Mouse (Mus musculus): ENCODE results near the gene Rab35. TPM values are rescaled to one million over a fixed set of nuclear protein-coding genes. Genes with fewer than 3 reads are reported as not detected.
A peak's percentile ranks its signal among the peaks of the same experiment; 100 is the strongest.

The Rab35 gene
- total RNA-seq, 2 experiments from 2014 or later: 28.9 to 35.2 TPM

GRCm38 (mm10) chr5:115635536-115635935 lies 3.8 kb downstream of the Rab35 start:
- intact Hi-C loops (cut with DNase I; ENCODE audit: low total_unique reads): no loop called here
- DNase-seq: no peak

DNA sequence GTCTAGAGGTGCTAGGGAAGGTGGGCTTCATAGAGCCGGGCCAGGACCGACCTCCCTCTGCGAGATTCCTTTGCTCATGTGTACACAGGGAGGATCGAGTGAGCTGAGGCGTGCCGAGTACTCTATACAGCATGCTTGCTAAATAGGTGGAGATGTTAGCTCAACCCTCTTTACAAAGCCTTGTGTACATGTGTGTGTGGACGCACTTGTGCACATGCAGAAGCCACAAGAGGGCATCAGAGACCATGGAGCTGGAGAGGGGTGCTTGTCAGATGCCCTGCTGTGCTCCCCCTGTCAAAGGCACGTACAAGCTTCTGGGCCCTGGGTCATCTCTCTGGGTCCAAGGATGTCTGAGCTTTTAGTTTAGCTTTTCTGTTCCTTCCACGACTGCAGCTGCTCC lies 12.5 kb downstream of the Rab35 start:
- no peak for DNase-seq
- intact Hi-C loops (cut with DNase I; ENCODE audit: low total_unique reads): no loop called here

- intact Hi-C loops (cut with DNase I; ENCODE audit: low total_unique reads): no loop called here
- no peak for DNase-seq
Measured at GRCm38 (mm10) chr5:115648876-115649275, 17.2 kb downstream of the Rab35 start.

GRCm38 (mm10) chr5:115649699-115650098 lies 18.0 kb downstream of the Rab35 start:
- intact Hi-C loops (cut with DNase I; ENCODE audit: low total_unique reads): loop anchor here (10.0 kb wide), 1 partner anchor 85 kb away; the partner anchor contains the start of gene Bicdl1

GRCm38 (mm10) chr5:115650885-115651284 lies 19.2 kb downstream of the Rab35 start:
- intact Hi-C loops (cut with DNase I; ENCODE audit: low total_unique reads): loop anchor here (10.0 kb wide), 1 partner anchor 84 kb away; the partner anchor contains the start of gene Bicdl1
- no peak for DNase-seq

More at GRCm38 (mm10) chr5:115649699-115650098, 18.0 kb downstream of the Rab35 start:
- no peak for DNase-seq

DNA sequence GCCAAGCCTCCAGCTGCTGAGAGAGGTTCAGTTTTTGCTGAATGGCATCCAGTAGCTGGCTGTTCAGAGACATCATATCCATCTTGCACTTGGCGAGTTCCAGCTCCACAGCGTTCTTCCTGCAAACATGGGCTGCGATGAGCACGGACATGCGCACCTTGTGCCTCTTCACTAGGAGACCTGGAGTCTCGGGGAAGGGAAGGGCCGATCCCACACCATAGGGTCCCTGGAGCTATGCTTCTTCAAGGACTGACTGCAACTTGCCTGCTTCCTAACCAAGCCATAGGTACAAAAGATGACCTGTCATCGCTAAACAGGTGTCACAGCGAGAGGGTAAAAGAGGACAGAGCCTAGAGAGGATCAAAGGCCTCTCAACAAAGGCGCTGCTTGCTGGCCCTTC lies 20.1 kb downstream of the Rab35 start:
- no peak for DNase-seq
- intact Hi-C loops (cut with DNase I; ENCODE audit: low total_unique reads): loop anchor here (10.0 kb wide), 1 partner anchor 83 kb away; the partner anchor contains the start of gene Bicdl1

DNA sequence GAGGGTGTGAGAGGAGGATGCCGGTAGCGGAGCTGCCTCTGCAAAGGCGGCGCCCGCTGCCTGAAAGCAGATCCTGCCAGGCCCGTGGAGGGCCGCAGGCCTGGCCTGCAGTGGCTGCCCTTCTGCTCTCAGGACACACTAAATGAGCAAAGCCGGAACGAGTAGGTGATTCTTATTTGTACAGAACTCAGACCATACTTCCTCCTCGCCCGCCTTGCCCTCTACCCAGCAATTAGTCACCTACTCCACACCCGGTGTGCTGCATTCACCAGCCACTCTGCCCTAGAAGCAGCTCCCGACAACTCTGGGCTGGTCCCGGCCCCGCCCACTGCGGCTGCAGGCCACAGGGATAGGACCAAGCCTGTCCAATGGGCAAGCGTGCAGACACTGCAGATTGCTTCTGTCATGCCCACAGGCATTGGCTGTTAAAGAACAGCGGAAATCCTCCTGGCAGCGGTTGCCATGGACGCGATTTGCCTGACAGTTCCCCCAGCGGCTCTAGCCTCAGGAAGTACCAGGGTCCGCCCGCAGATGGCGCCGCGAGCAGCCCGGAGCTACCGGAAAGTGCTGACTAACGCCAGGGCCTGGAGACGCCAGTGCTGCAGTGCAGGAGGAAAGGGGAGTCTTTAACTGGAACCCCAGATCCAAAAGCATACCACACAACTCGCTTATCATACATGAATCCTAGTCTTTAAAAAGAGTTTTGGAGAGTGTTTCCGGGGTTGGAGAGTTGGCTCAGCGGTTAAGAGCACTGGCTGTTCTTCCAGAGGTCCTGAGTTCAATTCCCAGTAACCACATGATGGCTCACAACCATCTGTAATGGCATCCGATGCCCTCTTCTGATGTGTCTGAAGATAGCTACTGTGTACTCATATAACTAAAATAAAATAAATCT lies 21.2 kb downstream of the Rab35 start:
- intact Hi-C loops (cut with DNase I; ENCODE audit: low total_unique reads): loop anchor here (10.0 kb wide), 1 partner anchor 82 kb away; the partner anchor contains the start of gene Bicdl1
- DNase-seq: peak; percentile 100

DNA sequence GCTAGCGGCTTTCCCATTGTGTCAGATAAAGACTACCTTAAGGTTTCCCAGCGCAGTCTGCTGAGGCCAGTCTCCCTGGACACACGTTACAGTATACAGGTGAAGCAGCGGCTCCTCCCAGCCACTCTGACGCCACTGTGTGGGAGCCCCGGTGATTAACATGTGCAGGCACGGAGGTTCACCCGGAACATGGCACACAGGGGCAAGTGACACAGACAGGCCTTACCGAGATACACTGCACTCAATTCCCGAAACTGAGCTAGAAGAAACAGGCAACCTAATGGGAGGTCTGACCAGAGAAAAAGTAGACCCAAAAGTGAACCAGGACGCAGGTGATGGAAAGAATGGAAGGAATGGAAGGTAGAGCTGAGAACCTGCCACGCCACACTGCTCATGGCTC lies 22.1 kb downstream of the Rab35 start:
- intact Hi-C loops (cut with DNase I; ENCODE audit: low total_unique reads): loop anchor here (10.0 kb wide), 1 partner anchor 81 kb away; the partner anchor contains the start of gene Bicdl1

GRCm38 (mm10) chr5:115656677-115657076 lies 25.0 kb downstream of the Rab35 start:
- intact Hi-C loops (cut with DNase I; ENCODE audit: low total_unique reads): loop anchor here (10.0 kb wide), 1 partner anchor 78 kb away; the partner anchor contains the start of gene Bicdl1
- no peak for DNase-seq

More for the DNA sequence above, 22.1 kb downstream of the Rab35 start:
- DNase-seq: no peak

DNA sequence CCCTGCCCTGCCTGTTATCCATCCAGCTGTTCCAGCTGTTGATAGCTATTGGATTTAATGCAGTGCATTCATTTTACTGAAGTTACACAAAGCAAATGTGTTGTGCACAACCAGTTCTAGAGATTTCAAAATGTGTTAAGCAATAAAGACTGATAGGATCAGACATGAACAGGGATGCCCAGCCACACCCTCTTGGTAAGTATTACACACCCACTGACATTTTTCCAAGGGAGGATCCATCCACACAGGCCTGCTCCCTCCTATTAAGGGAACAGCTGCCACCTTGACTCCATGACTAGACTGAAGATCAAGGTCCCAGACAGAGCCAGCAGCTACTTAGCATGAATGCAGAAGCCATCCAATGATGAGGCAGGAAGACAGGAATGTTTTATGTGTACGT lies 25.5 kb downstream of the Rab35 start:
- intact Hi-C loops (cut with DNase I; ENCODE audit: low total_unique reads): loop anchor here (10.0 kb wide), 1 partner anchor 78 kb away; the partner anchor contains the start of gene Bicdl1
- no peak for DNase-seq

DNA sequence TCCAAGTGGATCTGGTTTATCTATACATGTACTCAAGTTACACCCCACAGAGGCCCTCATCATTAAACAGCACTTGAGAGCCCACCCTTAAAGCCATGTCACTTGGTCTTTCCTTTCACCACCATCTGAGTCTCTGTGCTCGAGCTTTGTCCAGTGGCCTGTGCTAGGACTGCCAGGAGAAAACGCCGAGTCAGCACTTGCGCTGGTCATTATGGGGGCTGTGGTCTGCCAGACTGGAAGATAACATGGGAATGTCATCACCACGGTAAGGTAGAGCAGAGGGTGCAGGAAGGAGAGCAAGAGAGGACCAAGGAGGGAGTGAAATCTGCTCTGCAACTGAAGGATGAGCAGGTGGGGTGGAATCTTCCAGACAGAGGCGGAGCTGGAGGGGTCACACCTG lies 26.6 kb downstream of the Rab35 start:
- no peak for DNase-seq
- intact Hi-C loops (cut with DNase I; ENCODE audit: low total_unique reads): loop anchor here (10.0 kb wide), 1 partner anchor 76 kb away; the partner anchor contains the start of gene Bicdl1

DNA sequence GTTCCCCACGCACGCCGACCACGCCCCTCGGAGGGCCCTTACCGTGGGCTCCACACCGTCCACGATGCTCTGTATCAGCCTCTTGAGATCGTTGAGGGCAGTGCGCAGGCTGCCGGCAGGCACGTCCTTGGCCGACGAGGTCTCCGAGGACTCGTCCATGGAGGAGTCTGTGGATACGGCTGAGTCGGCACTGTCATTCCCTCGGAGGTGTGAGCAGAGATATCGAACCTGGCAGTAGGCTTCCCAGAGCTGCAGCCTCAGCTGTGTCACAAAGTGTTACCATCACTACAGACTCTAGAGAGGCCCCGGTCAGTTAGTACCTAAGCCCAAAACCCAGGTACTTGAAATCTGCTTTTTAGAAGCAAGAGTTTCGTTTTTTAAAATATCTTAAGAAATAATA lies 30.9 kb downstream of the Rab35 start:
- DNase-seq: no peak
- intact Hi-C loops (cut with DNase I; ENCODE audit: low total_unique reads): no loop called here

DNA sequence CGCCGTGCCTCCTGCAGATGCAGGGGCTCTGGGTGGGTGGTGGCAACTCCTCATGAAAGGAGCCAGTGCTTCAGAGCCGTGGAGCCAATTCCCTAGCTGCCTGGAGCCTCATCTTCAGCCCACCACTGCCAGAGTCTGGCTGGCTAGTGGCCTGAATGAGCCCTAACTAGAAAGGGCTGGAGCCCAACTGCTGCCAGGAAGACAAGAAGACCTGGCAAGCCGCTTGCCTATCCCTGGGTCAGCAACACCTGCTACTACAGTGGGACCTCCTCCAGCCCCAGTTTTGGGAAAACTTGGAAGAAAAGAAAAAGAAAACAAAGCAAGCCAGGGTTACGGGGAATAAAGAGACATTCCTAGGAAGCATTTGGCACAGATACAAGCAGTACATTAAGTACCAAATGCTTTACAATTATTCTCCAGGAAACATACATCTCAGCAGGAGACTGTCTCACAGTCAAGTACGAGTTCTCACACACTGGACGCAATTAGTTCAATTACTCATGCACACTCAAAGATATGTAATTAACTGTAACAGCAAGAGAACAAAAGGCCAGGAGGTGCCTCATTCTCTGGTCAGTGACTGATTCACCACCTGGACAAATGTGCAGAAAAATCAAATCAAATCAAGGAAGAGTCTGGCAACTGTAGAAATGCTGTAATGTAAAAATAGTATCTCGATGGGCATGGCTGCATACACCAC lies 34.8 kb downstream of the Rab35 start:
- DNase-seq: no peak
- intact Hi-C loops (cut with DNase I; ENCODE audit: low total_unique reads): no loop called here

- intact Hi-C loops (cut with DNase I; ENCODE audit: low total_unique reads): no loop called here
- no peak for DNase-seq
Measured at GRCm38 (mm10) chr5:115667210-115667609, 35.5 kb downstream of the Rab35 start.

DNA sequence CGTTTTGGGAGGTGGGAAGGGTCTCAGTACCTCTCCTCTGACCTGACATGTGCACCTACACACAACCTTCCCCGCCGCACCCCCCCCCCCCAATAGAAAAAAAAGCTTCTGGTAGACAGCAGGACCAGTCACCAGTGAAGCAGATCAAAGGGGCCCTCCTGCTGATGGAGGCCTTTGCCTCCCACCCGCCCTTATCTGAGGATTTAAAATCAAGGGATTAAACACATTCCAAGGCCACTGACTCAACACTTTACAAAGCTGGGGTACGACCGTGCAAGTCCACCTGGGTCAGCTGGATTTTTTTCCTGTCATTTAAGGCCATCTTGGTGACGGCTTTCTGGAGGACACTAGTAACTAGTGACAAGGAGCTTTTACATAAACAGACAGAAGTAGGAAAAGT lies 36.2 kb downstream of the Rab35 start:
- intact Hi-C loops (cut with DNase I; ENCODE audit: low total_unique reads): no loop called here

DNA sequence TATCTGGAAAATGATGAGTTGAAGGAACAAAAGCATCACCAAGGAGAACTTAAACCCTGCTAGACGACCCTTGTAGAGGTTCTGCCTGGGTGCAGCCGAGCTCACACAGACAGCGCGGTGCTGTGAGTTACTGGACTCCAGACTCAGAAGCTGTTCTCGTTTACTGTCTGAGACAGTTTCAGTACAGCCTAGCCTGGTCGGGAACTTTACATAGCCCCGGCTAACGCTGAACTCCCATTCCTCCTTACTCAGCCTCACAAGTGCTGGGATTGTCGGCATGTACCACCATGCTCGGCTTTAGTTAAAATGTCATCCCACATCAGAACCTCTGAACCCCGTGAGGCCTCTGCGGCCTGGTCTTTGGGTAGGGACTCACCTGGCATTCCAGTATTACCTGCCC lies 37.3 kb downstream of the Rab35 start:
- DNase-seq: no peak
- intact Hi-C loops (cut with DNase I; ENCODE audit: low total_unique reads): no loop called here

More for the DNA sequence above, 36.2 kb downstream of the Rab35 start:
- DNase-seq: no peak

- no peak for DNase-seq
- intact Hi-C loops (cut with DNase I; ENCODE audit: low total_unique reads): no loop called here
Measured at GRCm38 (mm10) chr5:115669974-115670373, 38.3 kb downstream of the Rab35 start.

DNA sequence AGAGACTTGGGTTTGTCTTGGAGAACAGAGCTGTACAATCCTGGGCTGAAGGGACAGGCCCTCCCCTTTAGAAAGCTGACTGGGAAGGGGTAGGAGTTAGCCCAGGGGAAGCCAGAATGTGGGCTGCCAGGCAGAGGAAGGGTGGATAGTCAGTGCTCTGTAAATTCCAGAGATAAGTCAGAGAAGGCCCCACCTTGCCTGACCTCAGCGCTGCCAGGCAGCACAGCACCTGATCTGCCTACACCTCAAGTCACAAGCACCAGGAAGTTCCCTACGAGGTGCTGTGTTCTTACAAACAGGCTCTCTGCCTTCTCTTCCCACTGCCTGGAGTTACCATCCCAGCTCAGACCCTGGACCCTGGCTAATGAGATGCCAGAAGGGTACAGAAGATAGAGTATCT lies 38.7 kb downstream of the Rab35 start:
- DNase-seq: no peak

DNA sequence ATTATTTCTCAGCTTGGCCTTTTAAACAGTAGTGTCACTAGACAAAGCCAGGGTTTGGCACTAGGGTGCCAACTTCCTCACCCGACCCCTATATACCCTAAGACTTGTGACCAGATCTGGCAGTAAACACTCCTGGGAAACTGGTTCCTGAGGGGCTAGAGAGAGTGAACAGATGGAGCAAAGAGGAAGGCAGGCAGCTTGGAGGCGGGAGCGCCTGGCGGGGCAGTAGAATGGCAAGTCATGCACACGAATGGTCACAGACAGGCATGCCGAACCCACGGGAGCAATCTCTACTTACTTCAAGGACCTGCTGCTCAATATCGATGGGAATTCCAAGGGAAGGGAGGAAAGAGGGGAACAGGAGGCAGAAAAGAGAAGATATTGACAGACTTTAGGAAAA lies 40.1 kb downstream of the Rab35 start:
- DNase-seq: no peak
- intact Hi-C loops (cut with DNase I; ENCODE audit: low total_unique reads): no loop called here

More for the DNA sequence above, 38.7 kb downstream of the Rab35 start:
- intact Hi-C loops (cut with DNase I; ENCODE audit: low total_unique reads): no loop called here

DNA sequence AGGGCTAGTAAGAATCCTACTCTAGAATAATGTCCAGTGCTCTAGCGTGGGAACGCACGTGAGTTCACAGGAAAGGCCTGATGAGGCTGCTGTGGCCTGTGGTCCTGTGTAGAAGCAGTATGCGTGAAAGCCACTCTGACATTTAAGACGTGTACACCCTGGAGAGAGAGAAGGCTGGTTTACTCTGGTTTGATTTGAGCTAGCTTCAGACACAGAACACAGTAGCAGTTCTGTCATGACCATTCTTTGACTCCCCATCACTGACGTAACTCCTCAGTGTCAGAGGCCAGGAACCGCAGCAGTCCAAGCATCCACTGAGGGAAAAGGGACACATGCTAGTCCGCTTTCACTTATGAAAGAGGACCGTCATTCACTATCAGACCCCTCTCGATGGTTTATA lies 53.4 kb downstream of the Rab35 start:
- intact Hi-C loops (cut with DNase I; ENCODE audit: low total_unique reads): no loop called here
- DNase-seq: no peak
